Mouse (Mus musculus) liver, embryonic 14.5 days (tissue): Measurements from ENCODE around the gene Tex12. TPM values are rescaled to one million over a fixed set of nuclear protein-coding genes. Genes with fewer than 3 reads are reported as not detected.

Experiments used
- ATAC-seq: fragments of 200-750 bp; cut with Nextera tagmentation; 2 replicates; pipeline ENCODE4 v1.8.0; 2017; ENCODE audit warnings: moderate number of reproducible peaks, mild to moderate bottlenecking, moderate library complexity; ENCODE audit not compliant: insufficient read depth
- DNase-seq, 3 experiments: peaks; one replicate each; pipeline ENCODE4 v3.0.0-alpha.2; 2012 to 2013; ENCODE audit warnings: low read depth in 3 of 3, low spot score in 3 of 3
- H3K27ac ChIP-seq: fragments of 300-500 bp; sonication (generic); 2 replicates; pipeline ENCODE4 v1.5.1; 2014; ENCODE audit warnings: moderate library complexity, mild to moderate bottlenecking, control low read depth, inconsistent platforms
- H3K27me3 ChIP-seq: fragments of 300-500 bp; sonication (generic); 2 replicates; pipeline ENCODE4 v1.6.1; 2014; ENCODE audit warnings: mild to moderate bottlenecking, low read length, moderate library complexity; ENCODE audit not compliant: control insufficient read depth, insufficient read depth
- H3K36me3 ChIP-seq: fragments of 300-500 bp; sonication (generic); replicated peaks from 2 replicates; pipeline ENCODE4 v1.6.1; 2014; ENCODE audit warnings: low read depth; ENCODE audit not compliant: control insufficient read depth, insufficient read depth
- H3K4me1 ChIP-seq, 2 experiments: fragments of 200-500 bp in 1 of 2; fragments of 300-500 bp in 1 of 2; sonication (generic) in 1 of 2; replicated peaks; 2 replicates each; pipeline ENCODE4 v1.6.1; 2012 to 2014; ENCODE audit warnings: antibody characterized with exemption in 1 of 2, inconsistent platforms in 1 of 2, low read length in 1 of 2; ENCODE audit not compliant: control insufficient read depth in 2 of 2, insufficient read depth in 2 of 2
- H3K4me2 ChIP-seq: fragments of 300-500 bp; sonication (generic); 2 replicates; pipeline ENCODE4 v1.6.1; 2014; ENCODE audit warnings: low read depth, mild to moderate bottlenecking, control low read depth, moderate library complexity
- H3K4me3 ChIP-seq, 2 experiments: fragments of 200-500 bp in 1 of 2; fragments of 300-500 bp in 1 of 2; sonication (generic) in 1 of 2; 2 replicates each; pipeline ENCODE4 v1.5.1; 2012 to 2014; ENCODE audit warnings: low read depth in 2 of 2, low read length in 2 of 2, mild to moderate bottlenecking in 2 of 2, control low read depth in 1 of 2, inconsistent platforms in 1 of 2, moderate library complexity in 1 of 2; ENCODE audit not compliant: insufficient read depth in 1 of 2
- H3K9ac ChIP-seq: fragments of 300-500 bp; sonication (generic); replicated peaks from 2 replicates; pipeline ENCODE4 v1.6.1; 2014; ENCODE audit warnings: mild to moderate bottlenecking, control low read depth, moderate library complexity
- H3K9me3 ChIP-seq: fragments of 300-500 bp; sonication (generic); 2 replicates; pipeline ENCODE4 v1.6.1; 2016; ENCODE audit warnings: low read length, mixed read lengths; ENCODE audit not compliant: control insufficient read depth
- CTCF ChIP-seq: IDR thresholded peaks from 2 replicates; pipeline ENCODE4 v1.5.1; 2016; ENCODE audit warnings: antibody characterized with exemption, low read depth, control low read depth
- EP300 ChIP-seq: IDR thresholded peaks from 2 replicates; pipeline ENCODE4 v1.6.1; 2016; ENCODE audit warnings: antibody characterized with exemption, low read depth
- whole genome bisulfite sequencing: fragments of 180-500 bp; shearing (Covaris S2); extraction: QIAGEN DNeasy Blood & Tissue Kit; methylation state at CpG from one replicate; pipeline ENCODE4 v1.1.7; 2014; ENCODE audit not compliant: insufficient replicate concordance; 5-methylcytosine and 5-hydroxymethylcytosine counted together
- polyA plus RNA-seq, 2 experiments: library from polyadenylated mRNA; depleted of rRNA in 1 of 2; stranded (reverse) in 1 of 2; unstranded in 1 of 2; fragments of >200 nt; fragmentation: Nextera tagmentation in 1 of 2; extraction: Ambion mirVana in 1 of 2; gene quantifications; 2 replicates each; pipeline versions ENCODE4 v1.2.1 to v1.2.3; 2012 to 2014

The Tex12 gene
- not detected in 2 replicates for polyA plus RNA-seq (2012; rRNA removed)
- polyA plus RNA-seq (2014; fragmentation: Nextera tagmentation; extraction: Ambion mirVana): not detected in 2 replicates

GRCm38 (mm10) chr9:50561145-50561917, at the start of gene Tex12:
Gene Tex12, minus strand, starts transcription at chr9:50561325.
- TF ChIP-seq CTCF (no peak), EP300 (no peak)
- H3K4me2 ChIP-seq: no peak within 1 kb of the TSS
- no peaks in the 10 kb centered on the region for H3K9me3 ChIP-seq
- 80% methylated on average over 38 of the region's 38 CpGs for WGBS
- H3K27me3 ChIP-seq: no peaks in the 10 kb centered on the region
- no peak within 1 kb of the TSS for H3K4me3 ChIP-seq
- H3K4me1 ChIP-seq: peaks cover 0 to 2% of the 10 kb centered on the region in 2 experiments; a peak in 1 of 4 replicates
- DNase-seq: no peak
- ATAC-seq: no peak
- no peak within 1 kb of the TSS for H3K27ac ChIP-seq
- no peaks in the 10 kb centered on the region for H3K36me3 ChIP-seq
- H3K9ac ChIP-seq: no peak within 1 kb of the TSS

GRCm38 (mm10) chr9:50604338-50604737, 43.2 kb upstream of the Tex12 start:
- WGBS: 0% methylated on average over 6 of the region's 6 CpGs
- H3K27me3 ChIP-seq: no peaks in the 10 kb centered on the region
- ATAC-seq (peak; percentile 4; the same call in 1 of the 2 replicates), DNase-seq (no peak)
- peak overlapping the region; percentile 87 for H3K4me2 ChIP-seq
- no peak for TF ChIP-seq CTCF
- no peak for TF ChIP-seq EP300
- no peaks in the 10 kb centered on the region for H3K9me3 ChIP-seq
- peak overlapping the region; percentile 84 to 96 for H3K4me3 ChIP-seq
- peak overlapping the region; percentile 67 for H3K9ac ChIP-seq
- peaks cover 36% of the 10 kb centered on the region for H3K36me3 ChIP-seq
- peaks cover 24 to 26% of the 10 kb centered on the region in 2 experiments for H3K4me1 ChIP-seq
- peak overlapping the region; percentile 64 for H3K27ac ChIP-seq

GRCm38 (mm10) chr9:50603998-50604324, 42.8 kb upstream of the Tex12 start:
- ATAC-seq: peak; percentile 78
- H3K36me3 ChIP-seq: peaks cover 40% of the 10 kb centered on the region
- peak overlapping the region; percentile 64 for H3K27ac ChIP-seq
- peak overlapping the region; percentile 84 to 96 for H3K4me3 ChIP-seq
- peak overlapping the region; percentile 67 for H3K9ac ChIP-seq
- no peaks in the 10 kb centered on the region for H3K27me3 ChIP-seq
- no peak for DNase-seq
- no peaks in the 10 kb centered on the region for H3K9me3 ChIP-seq
- TF ChIP-seq CTCF: peak; percentile 64
- no peak for TF ChIP-seq EP300
- H3K4me2 ChIP-seq: peak overlapping the region; percentile 87
- peaks cover 24 to 26% of the 10 kb centered on the region in 2 experiments for H3K4me1 ChIP-seq
- WGBS: under 1% methylated on average over 24 of the region's 24 CpGs

GRCm38 (mm10) chr9:50603189-50603997, 42.3 kb upstream of the Tex12 start, which contains the start of the genes Sdhd and Timm8b:
Gene Sdhd, minus strand, starts transcription at chr9:50603812.
Gene Timm8b, plus strand, starts transcription at chr9:50603910.
- peak within 1 kb of the TSS; percentile 87 for H3K4me2 ChIP-seq
- peak; percentile 91 to 95 (median 92) for DNase-seq
- peaks cover 43% of the 10 kb centered on the region for H3K36me3 ChIP-seq
- H3K9ac ChIP-seq: peak within 1 kb of the TSS; percentile 84
- no peaks in the 10 kb centered on the region for H3K27me3 ChIP-seq
- no peaks in the 10 kb centered on the region for H3K9me3 ChIP-seq
- H3K4me1 ChIP-seq: peaks cover 24 to 26% of the 10 kb centered on the region in 2 experiments
- H3K4me3 ChIP-seq: peak within 1 kb of the TSS; percentile 84 to 96
- TF ChIP-seq EP300 (0 out of 2 replicates have a peak, but pooled peaks have one; percentile 7), CTCF (no peak)
- WGBS: under 1% methylated on average over 48 of the region's 48 CpGs
- H3K27ac ChIP-seq: peak within 1 kb of the TSS; percentile 71
- ATAC-seq: peak; percentile 92
